Mouse (Mus musculus): ENCODE measurements at regions not wholly inside any gene's neighbourhood (a gene's known extent, or its start where the extent isn't known, plus 50 kb on each side); places are given as distances from the start of the nearest gene placed in this dataset.

GRCm38 (mm10) chr5:17064565-17064964, 273.0 kb downstream of the Gm28710 start:
- Histone ChIP-seq H3K4me3 (no peak overlapping the region), H3K27me3 (ENCODE audit: control insufficient read depth, insufficient read depth, low read length) (no peaks in the 10 kb centered on the region), H3K36me3 (ENCODE audit: control insufficient read depth, insufficient read depth, low read length) (no peaks in the 10 kb centered on the region), H3K79me2 (replicated peaks; ENCODE audit: control insufficient read depth, insufficient read depth, low read length) (no peaks in the 10 kb centered on the region), H3K4me1 (ENCODE audit: control insufficient read depth, insufficient read depth, low read length) (no peaks in the 10 kb centered on the region), H3K27ac (no peak overlapping the region), H3K9ac (ENCODE audit: low read depth, low read length) (no peak overlapping the region)
- TF ChIP-seq EP300 (IDR thresholded peaks at IDR 0.05; ENCODE audit: insufficient read depth, low read depth, low read length) (no peak), POLR2A (IDR thresholded peaks at IDR 0.05; ENCODE audit: insufficient read depth, low read depth, low read length) (no peak), CTCF (IDR thresholded peaks at IDR 0.05) (no peak)
- DNase-seq: no peak
- 94% methylated on average over 8 of the region's 8 CpGs for WGBS
- intact Hi-C loops (cut with DNase I): no loop called here

- Histone ChIP-seq H3K27me3 (ENCODE audit: control insufficient read depth, insufficient read depth, low read length) (no peaks in the 10 kb centered on the region), H3K79me2 (replicated peaks; ENCODE audit: control insufficient read depth, insufficient read depth, low read length) (no peaks in the 10 kb centered on the region), H3K27ac (no peak overlapping the region), H3K36me3 (ENCODE audit: control insufficient read depth, insufficient read depth, low read length) (no peaks in the 10 kb centered on the region), H3K4me3 (no peak overlapping the region), H3K9ac (ENCODE audit: low read depth, low read length) (no peak overlapping the region), H3K4me1 (ENCODE audit: control insufficient read depth, insufficient read depth, low read length) (no peaks in the 10 kb centered on the region)
- TF ChIP-seq POLR2A (IDR thresholded peaks at IDR 0.05; ENCODE audit: insufficient read depth, low read depth, low read length) (no peak), CTCF (IDR thresholded peaks at IDR 0.05) (no peak), EP300 (IDR thresholded peaks at IDR 0.05; ENCODE audit: insufficient read depth, low read depth, low read length) (no peak)
- DNase-seq: no peak
- intact Hi-C loops (cut with DNase I): no loop called here
- 53% methylated on average over 1 of the region's 1 CpGs for WGBS
Observed at GRCm38 (mm10) chr5:17080405-17080804, 288.8 kb downstream of the Gm28710 start.

GRCm38 (mm10) chr5:17111556-17111955, 261.4 kb upstream of the Speer4f2 start:
- Histone ChIP-seq H3K4me3 (no peak overlapping the region), H3K27me3 (ENCODE audit: control insufficient read depth, insufficient read depth, low read length) (no peaks in the 10 kb centered on the region), H3K79me2 (replicated peaks; ENCODE audit: control insufficient read depth, insufficient read depth, low read length) (no peaks in the 10 kb centered on the region), H3K4me1 (ENCODE audit: control insufficient read depth, insufficient read depth, low read length) (no peaks in the 10 kb centered on the region), H3K36me3 (ENCODE audit: control insufficient read depth, insufficient read depth, low read length) (no peaks in the 10 kb centered on the region), H3K27ac (no peak overlapping the region), H3K9ac (ENCODE audit: low read depth, low read length) (no peak overlapping the region)
- intact Hi-C loops (cut with DNase I): loop anchor here (10.0 kb wide), 1 partner anchor 463 kb away; the partner anchor contains the start of gene Sema3c
- no peak for DNase-seq
- no peak for TF ChIP-seq POLR2A (IDR thresholded peaks at IDR 0.05; ENCODE audit: insufficient read depth, low read depth, low read length)
- no peak for TF ChIP-seq EP300 (IDR thresholded peaks at IDR 0.05; ENCODE audit: insufficient read depth, low read depth, low read length)
- TF ChIP-seq CTCF (IDR thresholded peaks at IDR 0.05): no peak
- WGBS: 68% methylated on average over 1 of the region's 1 CpGs

GRCm38 (mm10) chr5:17112026-17112425, 261.0 kb upstream of the Speer4f2 start:
- intact Hi-C loops (cut with DNase I): loop anchor here (10.0 kb wide), 1 partner anchor 463 kb away; the partner anchor contains the start of gene Sema3c
- Histone ChIP-seq H3K27me3 (ENCODE audit: control insufficient read depth, insufficient read depth, low read length) (no peaks in the 10 kb centered on the region), H3K4me3 (no peak overlapping the region), H3K36me3 (ENCODE audit: control insufficient read depth, insufficient read depth, low read length) (no peaks in the 10 kb centered on the region), H3K4me1 (ENCODE audit: control insufficient read depth, insufficient read depth, low read length) (no peaks in the 10 kb centered on the region), H3K9ac (ENCODE audit: low read depth, low read length) (no peak overlapping the region), H3K79me2 (replicated peaks; ENCODE audit: control insufficient read depth, insufficient read depth, low read length) (no peaks in the 10 kb centered on the region), H3K27ac (no peak overlapping the region)
- WGBS: 45% methylated on average over 2 of the region's 2 CpGs
- DNase-seq: no peak
- no peak for TF ChIP-seq POLR2A (IDR thresholded peaks at IDR 0.05; ENCODE audit: insufficient read depth, low read depth, low read length)
- TF ChIP-seq EP300 (IDR thresholded peaks at IDR 0.05; ENCODE audit: insufficient read depth, low read depth, low read length): no peak
- peak; percentile 54 for TF ChIP-seq CTCF (IDR thresholded peaks at IDR 0.05)

- Histone ChIP-seq H3K9ac (ENCODE audit: low read depth, low read length) (no peak overlapping the region), H3K4me3 (no peak overlapping the region), H3K27me3 (ENCODE audit: control insufficient read depth, insufficient read depth, low read length) (no peaks in the 10 kb centered on the region), H3K36me3 (ENCODE audit: control insufficient read depth, insufficient read depth, low read length) (no peaks in the 10 kb centered on the region), H3K4me1 (ENCODE audit: control insufficient read depth, insufficient read depth, low read length) (no peaks in the 10 kb centered on the region), H3K27ac (no peak overlapping the region), H3K79me2 (replicated peaks; ENCODE audit: control insufficient read depth, insufficient read depth, low read length) (no peaks in the 10 kb centered on the region)
- WGBS: 74% methylated on average over 3 of the region's 3 CpGs
- DNase-seq: no peak
- intact Hi-C loops (cut with DNase I): loop anchor here (10.0 kb wide), 1 partner anchor 460 kb away; the partner anchor contains the start of gene Sema3c
- TF ChIP-seq CTCF (IDR thresholded peaks at IDR 0.05) (no peak), POLR2A (IDR thresholded peaks at IDR 0.05; ENCODE audit: insufficient read depth, low read depth, low read length) (no peak), EP300 (IDR thresholded peaks at IDR 0.05; ENCODE audit: insufficient read depth, low read depth, low read length) (no peak)
Observed at GRCm38 (mm10) chr5:17115035-17115434, 257.9 kb upstream of the Speer4f2 start.

- DNase-seq: peak in 1 of 2 experiments; percentile 2
- Histone ChIP-seq H3K27ac (no peak overlapping the region), H3K9ac (ENCODE audit: low read depth, low read length) (no peak overlapping the region), H3K4me3 (no peak overlapping the region), H3K27me3 (ENCODE audit: control insufficient read depth, insufficient read depth, low read length) (no peaks in the 10 kb centered on the region), H3K36me3 (ENCODE audit: control insufficient read depth, insufficient read depth, low read length) (no peaks in the 10 kb centered on the region), H3K79me2 (replicated peaks; ENCODE audit: control insufficient read depth, insufficient read depth, low read length) (no peaks in the 10 kb centered on the region), H3K4me1 (ENCODE audit: control insufficient read depth, insufficient read depth, low read length) (no peaks in the 10 kb centered on the region)
- TF ChIP-seq POLR2A (IDR thresholded peaks at IDR 0.05; ENCODE audit: insufficient read depth, low read depth, low read length) (no peak), EP300 (IDR thresholded peaks at IDR 0.05; ENCODE audit: insufficient read depth, low read depth, low read length) (no peak), CTCF (IDR thresholded peaks at IDR 0.05) (no peak)
- intact Hi-C loops (cut with DNase I): loop anchor here (10.0 kb wide), 1 partner anchor 459 kb away; the partner anchor contains the start of gene Sema3c
- WGBS: 35% methylated on average over 3 of the region's 3 CpGs
Observed at GRCm38 (mm10) chr5:17116072-17116471, 256.9 kb upstream of the Speer4f2 start.
